Mouse (Mus musculus) olfactory bulb, adult 2 months (tissue): Measurements from ENCODE around the gene Filip1.

Source experiments
- CTCF ChIP-seq: fragments of 200-500 bp; IDR thresholded peaks from 2 replicates; pipeline ENCODE4 v1.5.1; 2012; ENCODE audit warnings: low read depth, mild to moderate bottlenecking, low read length, moderate library complexity; ENCODE audit not compliant: insufficient read depth
- POLR2A ChIP-seq: fragments of 200-500 bp; IDR thresholded peaks from 2 replicates; pipeline ENCODE4 v1.6.1; 2012; ENCODE audit warnings: mild to moderate bottlenecking, low read depth, low read length, moderate library complexity; ENCODE audit not compliant: insufficient read depth

GRCm38 (mm10) chr9:79969544-79969943 lies 43.1 kb downstream of the Filip1 start:
- no peak for TF ChIP-seq CTCF
- no peak for TF ChIP-seq POLR2A
